ENCODE assay signal across 11 mouse cellular contexts in genomic region chr5:32614291-32614690, GRCm38 (mm10). TPM values are rescaled to one million over a fixed set of nuclear protein-coding genes. Genes with fewer than 3 reads are reported as not detected.
DNase-seq lines count a peak whose midpoint lies in the region; ATAC-seq and TF ChIP-seq lines count a peak whose summit lies in the region.
"Had no signal": no experiment of that assay in that cellular context is flagged by ENCODE, and none has a peak within 500 bp of the region (broad histone marks: within the 10 kb centered on the region; RNA-seq: fewer than 3 reads in every experiment).

No protein-coding gene starts in this region.

- ATAC-seq in heart, embryonic 14.5 days (ENCODE audit: insufficient number of reproducible peaks, insufficient read depth, low FRiP score, low read depth), result no peak
- no peak for ATAC-seq in lung, embryonic 14.5 days (ENCODE audit: insufficient read depth)
- ATAC-seq in embryonic facial prominence, embryonic 14.5 days (ENCODE audit: low read depth), result no peak
- ATAC-seq in midbrain, embryonic 16.5 days, result no peak
- no peak for ATAC-seq in inflammation-experienced regulatory T-cells, adult 6 months
- ATAC-seq: activated CD4-positive, CD25-positive, alpha-beta regulatory T cell, adult 4 months had no signal

- H3K4me2 ChIP-seq in heart, embryonic 14.5 days (ENCODE audit: low read length), result peak overlapping the region; percentile 43
- peak overlapping the region; percentile 23 for H3K4me2 ChIP-seq in lung, embryonic 14.5 days
- H3K4me2 ChIP-seq in embryonic facial prominence, embryonic 14.5 days (ENCODE audit: low read depth, low read length), result no peak overlapping the region
- no peak overlapping the region for H3K4me2 ChIP-seq in midbrain, embryonic 16.5 days (ENCODE audit: low read length)
- H3K4me2 ChIP-seq: limb, embryonic 13.5 days had no signal

- no peak for TF ChIP-seq CTCF in lung, embryonic 14.5 days (IDR thresholded peaks at IDR 0.05; ENCODE audit: low read depth)

- peak overlapping the region; percentile 73 to 74 for H3K27ac ChIP-seq in heart, embryonic 14.5 days (replicated peaks in 1 of 2; ENCODE audit: control insufficient read depth in 1 of 2, insufficient read depth in 1 of 2, low read depth in 2 of 2, low read length in 2 of 2)
- peak overlapping the region; percentile 44 for H3K27ac ChIP-seq in lung, embryonic 14.5 days (ENCODE audit: low read depth)
- peak overlapping the region; percentile 25; the same call in 1 of the 2 replicates for H3K27ac ChIP-seq in embryonic facial prominence, embryonic 14.5 days (replicated peaks; ENCODE audit: low read depth, low read length)
- peak overlapping the region; percentile 58 for H3K27ac ChIP-seq in midbrain, embryonic 16.5 days (ENCODE audit: low read length)

- H3K4me1 ChIP-seq in heart, embryonic 14.5 days (ENCODE audit: control insufficient read depth in 2 of 2, insufficient read depth in 2 of 2, low read length in 2 of 2), result peaks cover 2 to 16% of the 10 kb centered on the region in 2 experiments
- H3K4me1 ChIP-seq in lung, embryonic 14.5 days (ENCODE audit: insufficient read depth), result 0 out of 2 replicates have a peak, but pooled peaks cover 3% of the 10 kb centered on the region
- H3K4me1 ChIP-seq in embryonic facial prominence, embryonic 14.5 days (ENCODE audit: control insufficient read depth, insufficient read depth, low read length), result 0 out of 2 replicates have a peak, but pooled peaks cover 8% of the 10 kb centered on the region
- peaks cover 17% of the 10 kb centered on the region for H3K4me1 ChIP-seq in midbrain, embryonic 16.5 days (ENCODE audit: control insufficient read depth, insufficient read depth, low read length)

- H3K9me3 ChIP-seq in heart, embryonic 14.5 days (ENCODE audit: control insufficient read depth, low read length), result no peaks in the 10 kb centered on the region
- H3K9me3 ChIP-seq in lung, embryonic 14.5 days (ENCODE audit: low read depth, low read length), result no peaks in the 10 kb centered on the region
- H3K9me3 ChIP-seq in embryonic facial prominence, embryonic 14.5 days (ENCODE audit: control insufficient read depth, low read length), result no peaks in the 10 kb centered on the region
- H3K9me3 ChIP-seq in midbrain, embryonic 16.5 days (replicated peaks; ENCODE audit: control insufficient read depth, low read length, poor library complexity, severe bottlenecking), result no peaks in the 10 kb centered on the region
- H3K9me3 ChIP-seq: limb, embryonic 13.5 days had no signal

- 63% methylated on average over 2 of the region's 2 CpGs for WGBS in heart, embryonic 14.5 days
- WGBS in lung, embryonic 14.5 days, result 61% methylated on average over 2 of the region's 2 CpGs
- WGBS in embryonic facial prominence, embryonic 14.5 days, result 71% methylated on average over 2 of the region's 2 CpGs
- 65% methylated on average over 2 of the region's 2 CpGs for WGBS in midbrain, embryonic 16.5 days

- no peaks in the 10 kb centered on the region for H3K36me3 ChIP-seq in heart, embryonic 14.5 days (ENCODE audit: control insufficient read depth, insufficient read depth, low read length)
- no peaks in the 10 kb centered on the region for H3K36me3 ChIP-seq in lung, embryonic 14.5 days (ENCODE audit: insufficient read depth)
- H3K36me3 ChIP-seq in embryonic facial prominence, embryonic 14.5 days (ENCODE audit: control insufficient read depth, insufficient read depth, low read length), result no peaks in the 10 kb centered on the region
- no peaks in the 10 kb centered on the region for H3K36me3 ChIP-seq in midbrain, embryonic 16.5 days (ENCODE audit: control insufficient read depth, insufficient read depth, low read length)
- H3K36me3 ChIP-seq: limb, embryonic 13.5 days had no signal

- no peak for DNase-seq in heart, postnatal 14 days
- DNase-seq in lung, embryonic 14.5 days, result peak; percentile 64
- no peak for DNase-seq in lung, postnatal 4 days
- DNase-seq in embryonic facial prominence, embryonic 14.5 days (ENCODE audit: low spot score), result peak; percentile 17
- no peak for DNase-seq in kidney, postnatal 10 days
- DNase-seq: spleen, adult 18-20 months had no signal

- no peak overlapping the region for H3K4me3 ChIP-seq in heart, embryonic 14.5 days (ENCODE audit: control insufficient read depth in 1 of 2, insufficient read depth in 1 of 2, low read depth in 1 of 2, low read length in 2 of 2)
- H3K4me3 ChIP-seq in lung, embryonic 14.5 days (ENCODE audit: low read depth, low read length), result no peak overlapping the region
- H3K4me3 ChIP-seq in embryonic facial prominence, embryonic 14.5 days (ENCODE audit: low read depth, low read length), result no peak overlapping the region
- H3K4me3 ChIP-seq in midbrain, embryonic 16.5 days (ENCODE audit: low read depth, low read length), result no peak overlapping the region
- H3K4me3 ChIP-seq: limb, embryonic 13.5 days had no signal

- no peaks in the 10 kb centered on the region for H3K27me3 ChIP-seq in heart, embryonic 14.5 days (ENCODE audit: control insufficient read depth, insufficient read depth, low read length)
- no peaks in the 10 kb centered on the region for H3K27me3 ChIP-seq in lung, embryonic 14.5 days (ENCODE audit: insufficient read depth, low read length)
- H3K27me3 ChIP-seq in embryonic facial prominence, embryonic 14.5 days (replicated peaks; ENCODE audit: control insufficient read depth, insufficient read depth, low read length), result no peaks in the 10 kb centered on the region
- no peaks in the 10 kb centered on the region for H3K27me3 ChIP-seq in midbrain, embryonic 16.5 days (ENCODE audit: control insufficient read depth, insufficient read depth, low read depth, low read length)
- H3K27me3 ChIP-seq: limb, embryonic 13.5 days had no signal

- H3K9ac ChIP-seq in heart, embryonic 14.5 days (ENCODE audit: low read length), result peak overlapping the region; percentile 27; the same call in 1 of the 2 replicates
- H3K9ac ChIP-seq in lung, embryonic 14.5 days, result no peak overlapping the region
- H3K9ac ChIP-seq in embryonic facial prominence, embryonic 14.5 days (ENCODE audit: low read depth, low read length), result no peak overlapping the region
- no peak overlapping the region for H3K9ac ChIP-seq in midbrain, embryonic 16.5 days (ENCODE audit: low read depth, low read length)

- intact Hi-C loops in heart, postnatal 14 days (cut with DNase I), result no loop called here

RNA-seq across cellular contexts. Expression of gene Yes1, which starts 3.3 kb away (rescaled TPM):
- polyA plus RNA-seq in heart, embryonic 14.5 days (2014; fragmentation: Nextera tagmentation; extraction: Ambion mirVana), result 29.4 and 31.2 TPM in 2 replicates
- total RNA-seq in heart, postnatal 14 days (2021), result 10 to 100 TPM; 27.9 to 28.6 TPM
- polyA plus RNA-seq in lung, embryonic 14.5 days (2014; fragmentation: Nextera tagmentation; extraction: Ambion mirVana), result 47.1 and 49.7 TPM in 2 replicates
- 31.5 and 32.2 TPM in 2 replicates for polyA plus RNA-seq in embryonic facial prominence, embryonic 14.5 days (2014; fragmentation: Nextera tagmentation; extraction: Ambion mirVana)
- 18.6 and 20.0 TPM in 2 replicates for polyA plus RNA-seq in midbrain, embryonic 16.5 days (2015; fragmentation: Nextera tagmentation; extraction: Ambion mirVana)
- polyA plus RNA-seq in inflammation-experienced regulatory T-cells, adult 6 months (2017; shearing (Covaris generic)), result under 1 TPM; 0.09 to 0.60 (median 0.30) TPM

Comparison
In these comparisons a context has a peak if more than half of its experiments do, and no peak if none do; other contexts are left out.
1. DNase-seq: peak in lung, embryonic 14.5 days (single experiment) and embryonic facial prominence, embryonic 14.5 days (single experiment); none in heart, postnatal 14 days (0 of 2), lung, postnatal 4 days (0 of 2) and kidney, postnatal 10 days (single experiment).
2. H3K4me2 ChIP-seq: peak in heart, embryonic 14.5 days (single experiment) and lung, embryonic 14.5 days (single experiment); none in embryonic facial prominence, embryonic 14.5 days (single experiment) and midbrain, embryonic 16.5 days (single experiment).
3. RNA of gene Yes1, which starts 3.3 kb away (polyA plus RNA-seq): 47.1 to 49.7 TPM in lung, embryonic 14.5 days, 31.5 to 32.2 TPM in embryonic facial prominence, embryonic 14.5 days, 29.4 to 31.2 TPM in heart, embryonic 14.5 days and 18.6 to 20.0 TPM in midbrain, embryonic 16.5 days; 0.09 to 0.60 TPM in inflammation-experienced regulatory T-cells, adult 6 months; every median in the first group is over 10 times any median in the second.
4. Peak in every context shown above with its lines, with median percentiles within 50 percentile points of each other: H3K27ac ChIP-seq.